Mouse (Mus musculus) neural tube, embryonic 15.5 days (tissue): ENCODE results near the gene Slc25a21. TPM values are rescaled to one million over a fixed set of nuclear protein-coding genes. Genes with fewer than 3 reads are reported as not detected.

ENCODE experiments used
- ATAC-seq: fragments of 200-750 bp; cut with Nextera tagmentation; 2 replicates; pipeline ENCODE4 v1.8.0; 2017; ENCODE audit warnings: mild to moderate bottlenecking, moderate TSS enrichment, moderate library complexity; ENCODE audit not compliant: low FRiP score
- H3K27ac ChIP-seq: fragments of 300-500 bp; sonication (generic); replicated peaks from 2 replicates; pipeline ENCODE4 v1.5.1; 2015; ENCODE audit warnings: mild to moderate bottlenecking, inconsistent platforms
- H3K27me3 ChIP-seq: fragments of 300-500 bp; sonication (generic); replicated peaks from 2 replicates; pipeline ENCODE4 v1.6.1; 2015; ENCODE audit warnings: inconsistent platforms
- H3K36me3 ChIP-seq: fragments of 300-500 bp; sonication (generic); 2 replicates; pipeline ENCODE4 v1.6.1; 2015; ENCODE audit warnings: inconsistent platforms
- H3K4me1 ChIP-seq: fragments of 300-500 bp; sonication (generic); 2 replicates; pipeline ENCODE4 v1.6.1; 2015; ENCODE audit warnings: inconsistent platforms
- H3K4me2 ChIP-seq: fragments of 300-500 bp; sonication (generic); 2 replicates; pipeline ENCODE4 v1.6.1; 2015; ENCODE audit warnings: inconsistent platforms, mild to moderate bottlenecking, moderate library complexity
- H3K4me3 ChIP-seq: fragments of 300-500 bp; sonication (generic); replicated peaks from 2 replicates; pipeline ENCODE4 v1.5.1; 2015; ENCODE audit warnings: mild to moderate bottlenecking, inconsistent platforms
- H3K9ac ChIP-seq: fragments of 300-500 bp; sonication (generic); replicated peaks from 2 replicates; pipeline ENCODE4 v1.6.1; 2015; ENCODE audit warnings: mild to moderate bottlenecking, inconsistent platforms
- H3K9me3 ChIP-seq: fragments of 300-500 bp; sonication (generic); replicated peaks from 2 replicates; pipeline ENCODE4 v1.6.1; 2016; ENCODE audit warnings: inconsistent platforms
- WGBS: fragments of 180-500 bp; shearing (Covaris S2); methylation state at CpG from one replicate; pipeline ENCODE4 v1.1.7; 2015; ENCODE audit warnings: mixed read lengths; 5-methylcytosine and 5-hydroxymethylcytosine counted together
- polyA plus RNA-seq: library from polyadenylated mRNA; unstranded; fragments of >200 nt; fragmentation: Nextera tagmentation; extraction: Ambion mirVana; gene quantifications from 2 replicates; pipeline ENCODE4 v1.2.1, GENCODE M21; 2015

Gene Slc25a21
- polyA plus RNA-seq, 1 experiment from 2014 or later, result 0.14 TPM

DNA sequence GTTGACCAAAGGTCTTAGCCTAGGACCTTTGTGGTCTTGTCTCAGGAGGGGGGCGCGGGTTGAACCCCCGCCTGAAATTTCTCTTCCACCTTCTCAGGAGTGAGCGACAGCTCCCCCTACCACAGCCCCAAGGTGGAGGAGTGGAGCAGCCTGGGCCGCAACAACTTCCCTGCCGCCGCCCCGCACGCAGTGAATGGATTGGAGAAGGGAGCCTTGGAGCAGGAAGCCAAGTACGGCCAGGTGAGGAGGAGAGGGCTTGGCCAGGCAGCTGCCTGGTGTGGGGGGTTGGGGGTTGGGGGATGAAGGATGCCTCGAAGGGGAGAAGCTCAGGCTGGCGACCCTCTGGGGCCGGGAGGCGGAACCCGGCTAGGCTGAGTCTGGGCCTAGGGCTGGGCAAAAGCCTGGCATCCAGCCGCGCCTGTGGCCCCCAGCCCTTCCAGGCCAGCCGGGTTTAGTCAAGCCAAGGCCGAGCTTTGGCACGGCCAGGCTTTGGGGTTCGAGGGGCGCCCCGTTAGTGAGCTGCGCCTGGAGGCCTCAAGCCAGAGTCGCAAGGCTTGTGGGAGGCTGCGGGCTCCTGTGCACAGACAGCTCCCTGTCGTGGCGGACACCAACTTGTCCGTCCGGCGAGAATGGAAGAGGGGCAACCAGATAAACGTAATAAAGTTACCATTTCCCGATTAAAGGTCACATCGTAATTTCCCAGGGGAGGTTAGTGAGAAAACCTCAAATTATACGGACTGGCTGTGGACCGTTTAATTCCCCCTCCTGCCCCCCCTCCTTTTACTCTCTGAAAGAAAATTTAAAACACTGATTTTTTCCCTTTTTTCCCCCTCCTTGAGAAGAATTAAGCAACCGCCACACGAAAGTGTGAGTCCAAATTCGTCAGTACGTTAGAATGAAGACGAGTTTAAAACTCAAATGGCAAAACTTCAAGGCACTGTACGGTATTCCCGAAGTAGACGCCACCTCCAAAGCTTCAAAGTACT lies 497.1 kb downstream of the Slc25a21 start:
- ATAC-seq, result peak; percentile 48; the same call in 1 of the 2 replicates
- Histone ChIP-seq H3K27me3 (peaks cover 81% of the 10 kb centered on the region), H3K9ac (no peak overlapping the region), H3K4me2 (no peak overlapping the region), H3K4me3 (no peak overlapping the region), H3K36me3 (no peaks in the 10 kb centered on the region), H3K27ac (no peak overlapping the region), H3K9me3 (no peaks in the 10 kb centered on the region), H3K4me1 (peaks cover 19% of the 10 kb centered on the region)
- WGBS, result 6% methylated on average over 44 of the region's 44 CpGs

GRCm38 (mm10) chr12:56699351-56699750 lies 497.9 kb downstream of the Slc25a21 start:
- 13% methylated on average over 3 of the region's 3 CpGs for WGBS
- no peak overlapping the region for H3K4me3 ChIP-seq
- no peak overlapping the region for H3K4me2 ChIP-seq
- no peaks in the 10 kb centered on the region for H3K36me3 ChIP-seq
- no peak overlapping the region for H3K9ac ChIP-seq
- H3K4me1 ChIP-seq, result peaks cover 20% of the 10 kb centered on the region
- no peak overlapping the region for H3K27ac ChIP-seq
- H3K9me3 ChIP-seq, result no peaks in the 10 kb centered on the region
- H3K27me3 ChIP-seq, result peaks cover 82% of the 10 kb centered on the region
- ATAC-seq, result no peak

DNA sequence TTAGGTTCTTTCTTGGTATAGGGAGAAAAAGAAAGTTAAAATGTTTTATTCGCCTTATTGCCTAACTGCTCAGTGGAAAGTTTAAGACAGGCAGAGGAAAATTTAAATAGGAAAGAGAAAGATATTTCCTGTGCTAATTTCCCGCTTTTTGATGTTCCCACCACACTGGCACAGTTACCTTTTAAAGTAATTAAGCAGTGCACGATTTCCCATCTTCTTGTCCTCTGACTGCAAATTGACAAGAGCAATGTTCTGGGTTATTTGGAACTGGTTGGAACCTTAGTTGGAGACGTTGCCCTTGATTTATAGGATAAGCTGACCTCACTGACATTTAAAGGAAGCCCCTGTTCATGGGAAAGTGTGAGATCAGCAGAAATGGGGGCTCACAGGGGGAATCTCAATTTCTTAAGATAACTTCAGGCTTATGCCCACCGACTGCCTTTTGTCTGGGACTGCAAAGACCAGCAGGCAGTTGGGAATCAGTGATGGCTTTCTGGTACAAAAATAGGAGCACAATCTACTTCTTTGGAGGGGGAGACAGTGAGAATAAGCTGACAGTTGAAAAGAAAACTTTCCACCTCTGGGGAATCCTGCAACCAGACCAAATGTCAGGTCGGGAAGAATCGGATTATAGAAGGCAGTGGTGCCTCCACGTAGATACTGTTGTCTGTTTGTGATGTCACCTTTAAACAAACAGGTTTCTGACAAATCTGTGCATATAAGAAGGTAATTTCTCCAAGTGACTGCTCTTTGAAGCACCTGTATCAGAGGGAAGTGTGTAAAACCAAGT lies 498.9 kb downstream of the Slc25a21 start:
- H3K9ac ChIP-seq, result no peak overlapping the region
- H3K27ac ChIP-seq, result no peak overlapping the region
- H3K4me1 ChIP-seq, result peaks cover 20% of the 10 kb centered on the region
- peaks cover 88% of the 10 kb centered on the region for H3K27me3 ChIP-seq
- H3K4me2 ChIP-seq, result no peak overlapping the region
- no peaks in the 10 kb centered on the region for H3K36me3 ChIP-seq
- 4% methylated on average over 8 of the region's 8 CpGs for WGBS
- no peak for ATAC-seq
- no peak overlapping the region for H3K4me3 ChIP-seq
- H3K9me3 ChIP-seq, result no peaks in the 10 kb centered on the region

GRCm38 (mm10) chr12:56697785-56698184 lies 499.5 kb downstream of the Slc25a21 start:
- H3K36me3 ChIP-seq, result no peaks in the 10 kb centered on the region
- H3K4me1 ChIP-seq, result peaks cover 20% of the 10 kb centered on the region
- WGBS, result under 1% methylated on average over 12 of the region's 12 CpGs

DNA sequence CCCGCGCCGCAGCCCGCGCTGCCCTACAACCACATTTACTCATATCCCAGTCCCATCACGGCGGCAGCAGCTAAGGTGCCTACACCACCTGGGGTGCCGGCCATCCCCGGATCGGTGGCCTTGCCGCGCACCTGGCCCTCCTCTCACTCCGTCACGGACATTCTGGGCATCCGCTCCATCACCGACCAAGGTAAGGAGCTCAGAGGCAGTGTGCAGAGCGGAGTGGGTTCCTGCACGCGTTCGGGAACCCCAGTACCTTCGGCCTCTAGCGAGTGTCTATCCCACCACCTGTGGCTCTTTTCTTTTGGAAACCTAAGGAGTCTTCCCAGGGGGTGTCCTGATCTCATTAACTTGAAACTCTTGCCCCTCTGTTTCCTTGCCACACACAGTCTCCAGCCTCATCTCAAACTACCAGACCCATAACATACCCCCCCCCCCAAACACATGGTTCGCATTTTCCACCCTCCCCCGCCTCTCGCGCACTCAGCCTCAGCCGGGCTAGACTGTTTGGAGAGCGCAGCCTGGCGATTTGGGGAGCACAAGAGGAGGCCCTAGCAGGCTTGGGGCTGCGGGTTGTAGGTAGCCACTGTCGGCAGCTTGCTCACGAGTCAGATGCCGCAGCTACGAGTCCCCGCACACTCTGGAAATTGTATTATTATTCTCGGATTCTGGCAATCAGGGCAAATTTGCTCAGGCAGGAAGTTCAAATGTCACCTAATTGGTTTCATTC lies 500.1 kb downstream of the Slc25a21 start:
- peak overlapping the region; percentile 24 for H3K4me3 ChIP-seq
- no peak overlapping the region for H3K9ac ChIP-seq
- H3K27ac ChIP-seq, result no peak overlapping the region
- H3K4me2 ChIP-seq, result peak overlapping the region; percentile 50
- ATAC-seq, result peak; percentile 16; the same call in 1 of the 2 replicates
- under 1% methylated on average over 36 of the region's 36 CpGs for WGBS
- peaks cover 20% of the 10 kb centered on the region for H3K4me1 ChIP-seq
- H3K27me3 ChIP-seq, result peaks cover 91% of the 10 kb centered on the region
- H3K9me3 ChIP-seq, result no peaks in the 10 kb centered on the region
- H3K36me3 ChIP-seq, result no peaks in the 10 kb centered on the region

More at GRCm38 (mm10) chr12:56697785-56698184, 499.5 kb downstream of the Slc25a21 start:
- no peak for ATAC-seq
- Histone ChIP-seq H3K4me2 (peak overlapping the region; percentile 25; the same call in 1 of the 2 replicates), H3K4me3 (no peak overlapping the region; the same call in 1 of the 2 replicates), H3K9ac (no peak overlapping the region), H3K27me3 (peaks cover 91% of the 10 kb centered on the region), H3K9me3 (no peaks in the 10 kb centered on the region), H3K27ac (no peak overlapping the region)

GRCm38 (mm10) chr12:56696174-56697010 lies 500.9 kb downstream of the Slc25a21 start:
- H3K4me3 ChIP-seq, result peak overlapping the region; percentile 24
- H3K27me3 ChIP-seq, result peaks cover 96% of the 10 kb centered on the region
- H3K36me3 ChIP-seq, result no peaks in the 10 kb centered on the region
- under 1% methylated on average over 57 of the region's 57 CpGs for WGBS
- no peak overlapping the region for H3K27ac ChIP-seq
- H3K4me2 ChIP-seq, result peak overlapping the region; percentile 50
- H3K4me1 ChIP-seq, result peaks cover 20% of the 10 kb centered on the region
- no peak overlapping the region for H3K9ac ChIP-seq
- H3K9me3 ChIP-seq, result no peaks in the 10 kb centered on the region
- ATAC-seq, result peak; percentile 13; the same call in 1 of the 2 replicates

DNA sequence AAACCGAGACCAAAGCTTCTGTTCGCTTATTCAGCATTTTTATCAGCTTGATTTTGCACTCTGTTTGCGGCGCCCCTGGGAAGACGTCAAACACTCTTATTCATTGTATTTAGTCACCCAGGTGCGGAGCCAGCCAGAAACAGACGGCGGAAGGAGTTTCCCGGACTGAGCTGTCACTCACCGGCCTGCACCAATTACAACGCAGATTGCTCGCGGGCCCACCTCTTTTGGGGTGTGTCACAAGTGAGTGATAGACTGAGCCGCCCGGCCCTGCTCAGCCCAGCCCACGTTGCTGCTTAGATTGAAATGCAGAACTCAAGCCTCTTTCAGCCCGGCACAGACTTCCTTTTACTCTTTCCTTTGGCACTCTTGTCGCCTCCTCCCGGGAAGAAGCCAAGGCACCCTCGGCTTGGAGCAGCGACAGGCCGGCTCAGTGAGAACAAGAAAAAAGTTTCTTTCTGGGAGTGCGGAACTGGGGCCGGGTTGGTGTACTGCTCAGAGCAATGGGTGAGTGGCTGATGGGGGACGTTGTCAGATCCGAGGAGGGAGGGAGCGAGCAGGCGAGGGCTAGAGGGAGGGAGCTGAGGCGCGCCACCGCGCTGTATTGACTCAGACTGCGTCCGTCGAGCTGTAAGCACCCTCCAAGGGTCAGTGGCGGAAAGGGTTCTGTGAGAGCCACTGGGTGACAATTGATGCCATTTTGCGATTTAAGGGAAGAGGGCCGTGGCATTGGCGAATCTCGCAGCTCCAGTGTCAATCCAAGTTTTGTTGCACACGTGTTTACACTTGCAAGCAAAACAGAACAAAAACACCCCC lies 501.7 kb downstream of the Slc25a21 start:
- Histone ChIP-seq H3K4me1 (peaks cover 20% of the 10 kb centered on the region), H3K4me3 (peak overlapping the region; percentile 24), H3K9ac (no peak overlapping the region), H3K27ac (no peak overlapping the region), H3K27me3 (peaks cover 96% of the 10 kb centered on the region), H3K4me2 (peak overlapping the region; percentile 50), H3K36me3 (no peaks in the 10 kb centered on the region), H3K9me3 (no peaks in the 10 kb centered on the region)
- under 1% methylated on average over 41 of the region's 41 CpGs for WGBS
- ATAC-seq, result peak; percentile 58; the same call in 1 of the 2 replicates

GRCm38 (mm10) chr12:56694936-56695335 lies 502.3 kb downstream of the Slc25a21 start:
- Histone ChIP-seq H3K27ac (no peak overlapping the region), H3K36me3 (no peaks in the 10 kb centered on the region), H3K4me2 (peak overlapping the region; percentile 50), H3K27me3 (peaks cover 96% of the 10 kb centered on the region), H3K4me1 (peaks cover 20% of the 10 kb centered on the region), H3K9ac (no peak overlapping the region), H3K4me3 (peak overlapping the region; percentile 24; the same call in 1 of the 2 replicates), H3K9me3 (no peaks in the 10 kb centered on the region)
- 1% methylated on average over 11 of the region's 11 CpGs for WGBS
- ATAC-seq, result no peak

DNA sequence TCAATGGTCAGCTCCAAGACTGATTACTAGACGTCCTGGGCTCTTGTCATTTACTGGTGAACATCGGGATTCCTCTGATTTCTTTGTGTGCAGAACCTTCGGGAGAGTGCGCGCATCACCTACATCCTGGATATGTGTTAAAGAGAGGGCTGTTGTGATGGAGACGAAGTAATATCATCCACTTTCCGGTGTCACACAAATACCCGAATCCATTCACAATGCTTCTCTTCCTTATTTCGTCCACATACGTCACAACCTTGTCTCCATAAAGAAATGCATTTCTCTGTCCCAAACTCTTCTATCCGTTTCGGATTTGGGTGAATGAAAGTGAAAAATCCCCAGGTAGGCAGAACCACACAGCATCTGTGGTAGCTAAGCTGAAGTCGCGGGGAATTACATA lies 502.9 kb downstream of the Slc25a21 start:
- no peak for ATAC-seq
- WGBS, result 1% methylated on average over 14 of the region's 14 CpGs
- Histone ChIP-seq H3K4me1 (peaks cover 20% of the 10 kb centered on the region), H3K27me3 (peaks cover 96% of the 10 kb centered on the region), H3K9me3 (no peaks in the 10 kb centered on the region), H3K9ac (no peak overlapping the region), H3K4me3 (no peak overlapping the region), H3K36me3 (no peaks in the 10 kb centered on the region), H3K4me2 (no peak overlapping the region), H3K27ac (no peak overlapping the region)
